Mouse (Mus musculus): Measurements from ENCODE around the gene Gpr137. TPM values are rescaled to one million over a fixed set of nuclear protein-coding genes. Genes with fewer than 3 reads are reported as not detected.

The Gpr137 gene
- total and polyA plus RNA-seq, 2 experiments from 2014 or later, result 68.7 to 122 TPM

DNA sequence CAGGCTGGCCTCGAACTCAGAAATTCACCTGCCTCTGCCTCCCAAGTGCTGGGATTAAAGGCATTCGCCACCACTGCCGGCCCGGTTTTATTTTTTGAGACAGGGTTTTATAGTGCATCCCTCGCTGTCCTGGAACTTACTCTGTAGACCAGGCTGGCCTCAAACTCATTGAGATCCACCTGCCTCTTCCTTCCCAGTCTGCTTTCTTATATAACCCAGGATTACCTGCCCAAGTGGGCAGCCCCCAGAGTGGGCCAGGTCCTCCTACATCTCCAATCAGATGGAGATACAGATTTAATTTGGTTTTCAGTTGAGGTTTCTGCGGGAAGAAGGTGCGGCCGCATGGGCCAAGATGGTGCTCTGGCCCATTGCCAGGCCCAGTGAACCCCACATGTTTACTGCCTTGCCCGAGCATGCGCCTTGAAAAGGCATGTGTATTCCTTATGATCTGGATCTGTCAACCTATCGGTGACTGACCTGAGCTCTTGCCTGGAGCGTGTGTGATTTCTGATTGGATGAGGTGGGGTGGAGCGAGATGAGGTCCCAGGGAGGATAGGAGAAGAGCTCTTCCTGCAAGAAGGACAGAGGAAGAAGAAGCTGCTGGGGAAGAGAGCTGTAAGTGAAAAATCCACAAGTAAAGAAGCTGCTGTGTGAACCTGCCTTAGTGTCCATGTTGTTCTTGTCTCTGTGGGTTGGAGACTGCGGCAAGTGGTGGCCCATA is 48.4 kb downstream of the Gpr137 start:
- H3K4me2 ChIP-seq (ENCODE audit: low read depth, low read length), result no peak overlapping the region

DNA sequence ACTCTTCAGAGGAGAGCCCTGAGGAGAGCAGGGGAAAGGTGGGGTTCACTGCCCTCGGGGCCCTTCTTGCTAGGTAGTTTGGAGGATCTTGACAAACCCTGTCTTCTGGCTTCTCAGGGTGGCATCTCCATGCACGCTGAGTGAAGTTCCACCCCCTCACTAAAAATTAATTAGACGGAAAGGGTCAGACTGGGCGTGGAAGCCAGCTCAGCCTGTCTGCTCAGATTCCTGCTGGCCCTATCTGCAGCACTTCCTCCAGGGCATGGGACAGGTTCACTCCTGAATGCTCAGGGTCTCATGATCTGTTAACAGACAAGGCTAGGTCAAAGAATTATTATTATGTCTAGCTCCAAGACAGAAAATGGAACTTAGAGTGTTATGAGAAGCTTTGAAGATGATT is 49.8 kb downstream of the Gpr137 start:
- no peaks in the 10 kb centered on the region for H3K36me3 ChIP-seq (ENCODE audit: insufficient read depth, low read length)
- H3K4me2 ChIP-seq (ENCODE audit: low read depth, low read length), result no peak overlapping the region
- no peaks in the 10 kb centered on the region for H3K9me3 ChIP-seq (ENCODE audit: low read length)
- H3K27me3 ChIP-seq (ENCODE audit: insufficient read depth, low read length), result no peaks in the 10 kb centered on the region
- no peak for DNase-seq (ENCODE audit: low spot score)
- no peaks in the 10 kb centered on the region for H3K4me1 ChIP-seq (ENCODE audit: insufficient read depth, low read length)
- no peak overlapping the region for H3K27ac ChIP-seq
- no peak overlapping the region for H3K4me3 ChIP-seq (ENCODE audit: low read length)
- 67% methylated on average over 4 of the region's 4 CpGs for WGBS
- no peak overlapping the region for H3K9ac ChIP-seq (replicated peaks; ENCODE audit: low read length)
- no peak for TF ChIP-seq CTCF (IDR thresholded peaks at IDR 0.05; ENCODE audit: low read depth)
- ATAC-seq, result no peak

More for the DNA sequence above, 48.4 kb downstream of the Gpr137 start:
- no peak overlapping the region for H3K4me3 ChIP-seq (ENCODE audit: low read length)
- WGBS, result 94% methylated on average over 14 of the region's 14 CpGs
- H3K4me1 ChIP-seq (ENCODE audit: insufficient read depth, low read length), result no peaks in the 10 kb centered on the region
- no peak overlapping the region for H3K9ac ChIP-seq (replicated peaks; ENCODE audit: low read length)
- TF ChIP-seq CTCF (IDR thresholded peaks at IDR 0.05; ENCODE audit: low read depth), result no peak
- no peaks in the 10 kb centered on the region for H3K27me3 ChIP-seq (ENCODE audit: insufficient read depth, low read length)
- ATAC-seq (no peak), DNase-seq (ENCODE audit: low spot score) (no peak)
- H3K9me3 ChIP-seq (ENCODE audit: low read length), result no peaks in the 10 kb centered on the region
- H3K27ac ChIP-seq, result no peak overlapping the region
- no peaks in the 10 kb centered on the region for H3K36me3 ChIP-seq (ENCODE audit: insufficient read depth, low read length)

Small RNA genes within 50 kb of the gene (microRNA-seq; reads per million reads assigned to microRNA genes)
- gene Mir6990, result 1.8 to 2.6 reads per million in 2 experiments

Other genes starting within 250 kb of the Gpr137 start
- 26.0 and 27.7 TPM in 2 replicates for gene Rps6ka4, start 101.8 kb downstream of the Gpr137 start, total RNA-seq (2014; rRNA removed)
- 19.5 and 22.1 TPM in 2 replicates for gene Rps6ka4, start 101.8 kb downstream of the Gpr137 start, polyA plus RNA-seq (2015; fragmentation: Nextera tagmentation; extraction: Ambion mirVana)
- 1.8 and 2.2 TPM in 2 replicates for gene Ccdc88b, start 84.3 kb downstream of the Gpr137 start, total RNA-seq (2014; rRNA removed)
- 1.2 and 1.5 TPM in 2 replicates for gene Ccdc88b, start 84.3 kb downstream of the Gpr137 start, polyA plus RNA-seq (2015; fragmentation: Nextera tagmentation; extraction: Ambion mirVana)
- gene Trmt112, start 32.8 kb downstream of the Gpr137 start, total RNA-seq (2014; rRNA removed), result 61.7 and 68.6 TPM in 2 replicates
- gene Trmt112, start 32.8 kb downstream of the Gpr137 start, polyA plus RNA-seq (2015; fragmentation: Nextera tagmentation; extraction: Ambion mirVana), result 109 and 111 TPM in 2 replicates
- gene Prdx5, start 32.4 kb downstream of the Gpr137 start, total RNA-seq (2014; rRNA removed), result 184 and 228 TPM in 2 replicates
- gene Prdx5, start 32.4 kb downstream of the Gpr137 start, polyA plus RNA-seq (2015; fragmentation: Nextera tagmentation; extraction: Ambion mirVana), result 587 and 589 TPM in 2 replicates
- gene Esrra, start 20.7 kb downstream of the Gpr137 start, total RNA-seq (2014; rRNA removed), result 47.0 and 61.6 TPM in 2 replicates
- gene Esrra, start 20.7 kb downstream of the Gpr137 start, polyA plus RNA-seq (2015; fragmentation: Nextera tagmentation; extraction: Ambion mirVana), result 11.8 and 12.3 TPM in 2 replicates
- 2.0 TPM in 1 of 2 replicates, not detected in the other for gene Catsperz, start 17.1 kb downstream of the Gpr137 start, total RNA-seq (2014; rRNA removed)
- 2.9 and 3.7 TPM in 2 replicates for gene Catsperz, start 17.1 kb downstream of the Gpr137 start, polyA plus RNA-seq (2015; fragmentation: Nextera tagmentation; extraction: Ambion mirVana)
- 13.3 and 17.6 TPM in 2 replicates for gene Kcnk4, start 8.0 kb downstream of the Gpr137 start, total RNA-seq (2014; rRNA removed)
- gene Kcnk4, start 8.0 kb downstream of the Gpr137 start, polyA plus RNA-seq (2015; fragmentation: Nextera tagmentation; extraction: Ambion mirVana), result 15.9 and 21.7 TPM in 2 replicates
- gene Bad, start 619 bp downstream of the Gpr137 start, total RNA-seq (2014; rRNA removed), result 58.2 and 67.0 TPM in 2 replicates
- 86.6 and 88.0 TPM in 2 replicates for gene Bad, start 619 bp downstream of the Gpr137 start, polyA plus RNA-seq (2015; fragmentation: Nextera tagmentation; extraction: Ambion mirVana)
- gene Ppp1r14b, start 32.5 kb upstream of the Gpr137 start, total RNA-seq (2014; rRNA removed), result 150 and 155 TPM in 2 replicates
- 198 and 210 TPM in 2 replicates for gene Ppp1r14b, start 32.5 kb upstream of the Gpr137 start, polyA plus RNA-seq (2015; fragmentation: Nextera tagmentation; extraction: Ambion mirVana)
- 18.5 and 23.1 TPM in 2 replicates for gene Plcb3, start 34.0 kb upstream of the Gpr137 start, total RNA-seq (2014; rRNA removed)
- 11.1 and 14.4 TPM in 2 replicates for gene Plcb3, start 34.0 kb upstream of the Gpr137 start, polyA plus RNA-seq (2015; fragmentation: Nextera tagmentation; extraction: Ambion mirVana)
- 8.3 and 29.2 TPM in 2 replicates for gene Fkbp2, start 38.0 kb upstream of the Gpr137 start, total RNA-seq (2014; rRNA removed)
- gene Fkbp2, start 38.0 kb upstream of the Gpr137 start, polyA plus RNA-seq (2015; fragmentation: Nextera tagmentation; extraction: Ambion mirVana), result 169 and 177 TPM in 2 replicates
- gene Vegfb, start 45.2 kb upstream of the Gpr137 start, total RNA-seq (2014; rRNA removed), result 40.5 and 40.9 TPM in 2 replicates
- gene Vegfb, start 45.2 kb upstream of the Gpr137 start, polyA plus RNA-seq (2015; fragmentation: Nextera tagmentation; extraction: Ambion mirVana), result 90.8 and 92.3 TPM in 2 replicates
- gene Dnajc4, start 50.1 kb upstream of the Gpr137 start, total RNA-seq (2014; rRNA removed), result 13.5 and 28.3 TPM in 2 replicates
- 25.6 and 29.5 TPM in 2 replicates for gene Dnajc4, start 50.1 kb upstream of the Gpr137 start, polyA plus RNA-seq (2015; fragmentation: Nextera tagmentation; extraction: Ambion mirVana)
- 17.4 and 19.7 TPM in 2 replicates for gene Nudt22, start 53.6 kb upstream of the Gpr137 start, total RNA-seq (2014; rRNA removed)
- gene Nudt22, start 53.6 kb upstream of the Gpr137 start, polyA plus RNA-seq (2015; fragmentation: Nextera tagmentation; extraction: Ambion mirVana), result 20.8 and 23.1 TPM in 2 replicates
- 31.1 and 33.0 TPM in 2 replicates for gene Trpt1, start 53.7 kb upstream of the Gpr137 start, total RNA-seq (2014; rRNA removed)
- 22.9 and 23.5 TPM in 2 replicates for gene Trpt1, start 53.7 kb upstream of the Gpr137 start, polyA plus RNA-seq (2015; fragmentation: Nextera tagmentation; extraction: Ambion mirVana)
- 4.0 and 7.5 TPM in 2 replicates for gene Fermt3, start 77.0 kb upstream of the Gpr137 start, total RNA-seq (2014; rRNA removed)
- gene Fermt3, start 77.0 kb upstream of the Gpr137 start, polyA plus RNA-seq (2015; fragmentation: Nextera tagmentation; extraction: Ambion mirVana), result 3.5 and 4.0 TPM in 2 replicates
- 87.3 and 89.0 TPM in 2 replicates for gene Stip1, start 97.5 kb upstream of the Gpr137 start, total RNA-seq (2014; rRNA removed)
- 146 and 151 TPM in 2 replicates for gene Stip1, start 97.5 kb upstream of the Gpr137 start, polyA plus RNA-seq (2015; fragmentation: Nextera tagmentation; extraction: Ambion mirVana)
- 4.8 and 9.5 TPM in 2 replicates for gene Macrod1, start 114.3 kb upstream of the Gpr137 start, total RNA-seq (2014; rRNA removed)
- 6.5 and 6.7 TPM in 2 replicates for gene Macrod1, start 114.3 kb upstream of the Gpr137 start, polyA plus RNA-seq (2015; fragmentation: Nextera tagmentation; extraction: Ambion mirVana)
- gene Flrt1, start 163.2 kb upstream of the Gpr137 start, total RNA-seq (2014; rRNA removed), result 8.4 and 10.1 TPM in 2 replicates
- 7.8 and 8.1 TPM in 2 replicates for gene Flrt1, start 163.2 kb upstream of the Gpr137 start, polyA plus RNA-seq (2015; fragmentation: Nextera tagmentation; extraction: Ambion mirVana)